Mouse (Mus musculus) layer of hippocampus, postnatal 25 days (tissue): ENCODE measurements at regions not wholly inside any gene's neighbourhood (a gene's known extent, or its start where the extent isn't known, plus 50 kb on each side); places are given as distances from the start of the nearest gene placed in this dataset.

ENCODE experiments used
- DNase-seq, 2 experiments: peaks; one replicate each; pipeline ENCODE4 v3.0.0; 2022; ENCODE audit warnings: mixed read lengths in 2 of 2, low spot score in 1 of 2; ENCODE audit errors: extremely low spot score in 1 of 2

DNA sequence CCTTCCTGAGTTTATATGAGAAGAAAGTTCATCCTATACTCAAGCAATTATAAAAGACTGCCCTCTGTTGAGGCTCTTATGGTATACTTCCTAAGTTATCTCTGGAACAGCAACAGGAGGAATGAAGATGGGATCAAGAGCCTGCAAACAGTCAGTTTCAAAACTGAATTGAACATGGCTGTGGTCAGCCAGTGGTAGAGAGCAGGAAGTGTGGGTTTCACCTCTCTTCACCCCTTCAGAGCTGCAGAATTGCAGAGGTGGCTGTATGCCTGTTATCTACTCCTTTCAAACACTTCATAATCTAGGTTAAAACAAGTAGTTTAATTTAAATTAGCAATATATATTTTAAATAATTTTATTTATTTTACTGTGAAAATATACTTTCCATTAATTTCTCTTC, 854.8 kb upstream of the Sel1l start:
- DNase-seq, result no peak

GRCm38 (mm10) chr12:92692956-92693355, 844.0 kb upstream of the Sel1l start:
- no peak for DNase-seq

DNA sequence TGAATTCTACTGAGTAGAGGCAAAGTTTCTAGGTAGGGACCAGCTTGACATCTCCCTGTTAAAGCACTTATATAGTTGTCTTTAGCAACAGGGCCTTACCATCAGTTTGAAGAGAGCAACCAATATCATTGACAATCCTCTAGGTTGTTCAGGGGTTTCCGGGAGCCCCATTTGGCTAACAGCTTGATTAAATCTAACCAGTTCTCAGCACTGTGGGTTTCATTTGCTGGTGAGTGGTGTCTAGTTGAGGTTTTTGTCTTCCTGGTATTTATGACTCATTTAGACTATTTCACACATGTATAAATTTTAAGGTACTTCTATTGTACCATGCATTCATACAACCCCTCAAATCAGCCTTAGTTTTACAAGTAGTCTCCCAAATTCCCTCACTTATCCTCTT, 823.4 kb upstream of the Sel1l start:
- no peak for DNase-seq

DNA sequence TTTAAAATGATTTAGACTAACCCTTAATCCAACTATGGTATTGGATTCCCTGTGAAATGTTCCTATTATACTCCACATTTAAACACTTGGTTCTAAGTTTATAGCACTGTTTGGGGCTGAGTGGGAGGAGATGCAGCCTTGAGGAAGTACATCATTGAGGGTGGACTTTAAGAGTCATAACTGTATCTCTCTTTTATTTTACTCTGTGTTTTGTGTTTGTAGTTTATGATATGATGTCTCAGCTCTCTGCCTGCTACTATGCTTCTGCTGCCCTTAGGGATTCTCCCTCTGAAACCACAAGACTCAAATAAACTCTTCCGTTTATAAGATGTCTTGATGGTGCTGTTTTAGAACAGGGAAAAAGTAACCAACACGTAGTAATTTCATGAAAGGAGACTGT, 797.7 kb upstream of the Sel1l start:
- no peak for DNase-seq

- DNase-seq, result no peak
These were observed 796.2 kb upstream of the Sel1l start for GRCm38 (mm10) chr12:92645006-92645624.

- DNase-seq, result no peak
These were observed 770.2 kb upstream of the Sel1l start for GRCm38 (mm10) chr12:92619120-92619519.

- DNase-seq, result no peak
These were observed 769.6 kb upstream of the Sel1l start for GRCm38 (mm10) chr12:92618519-92618918.

DNA sequence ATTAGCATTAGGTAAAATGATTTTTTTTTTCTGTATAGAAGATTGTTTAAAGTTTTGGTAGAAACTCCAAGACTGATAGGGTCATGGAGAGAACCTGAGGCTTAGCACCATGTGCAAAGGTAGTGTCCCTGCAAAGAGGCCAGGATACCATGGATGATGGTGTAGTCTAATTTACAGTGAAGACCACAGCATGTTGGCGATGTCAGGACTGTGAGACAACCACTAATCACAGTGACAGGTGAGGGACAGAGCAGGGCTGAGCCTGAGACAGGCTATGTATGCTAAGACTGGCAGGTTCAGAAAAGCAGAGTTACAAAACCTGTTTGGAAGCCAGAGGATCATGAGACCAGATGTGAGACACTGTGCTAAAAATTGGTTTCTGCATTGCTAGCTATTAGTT, 752.7 kb upstream of the Sel1l start:
- no peak for DNase-seq

DNA sequence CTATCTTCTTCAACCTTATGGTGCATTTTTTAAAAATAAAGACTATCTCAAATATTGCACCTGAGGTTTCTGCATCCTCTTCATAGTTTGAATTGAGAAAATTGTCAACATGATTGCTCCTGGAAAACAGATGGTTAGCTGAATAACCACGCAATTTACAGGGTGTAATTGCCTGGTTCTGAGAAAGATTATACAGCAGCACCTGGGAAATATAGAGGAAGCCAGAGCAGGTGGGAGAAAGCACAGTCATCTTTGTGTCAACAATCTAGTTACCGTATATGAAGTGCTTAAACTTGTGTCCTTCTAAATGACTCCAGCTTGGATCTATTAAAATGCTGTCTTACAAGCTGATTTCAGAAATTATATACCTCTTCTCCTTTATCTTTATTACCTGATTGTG, 740.8 kb upstream of the Sel1l start:
- DNase-seq, result no peak

DNA sequence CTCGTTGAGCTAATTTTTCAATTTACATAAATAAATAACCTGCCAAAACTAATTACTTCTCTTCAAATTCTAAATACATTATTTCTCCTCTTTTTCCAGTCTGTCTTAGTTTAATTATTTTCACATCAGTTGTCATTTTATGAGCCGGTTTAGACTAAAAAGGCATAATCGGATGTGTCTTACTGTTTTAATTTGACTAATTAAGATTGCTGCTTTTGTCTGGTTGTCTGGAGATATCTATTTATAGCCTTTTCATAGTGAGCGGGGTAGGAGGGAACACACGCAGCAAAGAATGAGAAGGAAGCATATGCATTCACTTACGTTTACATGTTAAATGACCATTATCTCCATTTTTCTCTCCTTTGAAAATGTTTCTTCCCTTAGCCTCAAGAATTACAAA, 740.3 kb upstream of the Sel1l start:
- no peak for DNase-seq

DNA sequence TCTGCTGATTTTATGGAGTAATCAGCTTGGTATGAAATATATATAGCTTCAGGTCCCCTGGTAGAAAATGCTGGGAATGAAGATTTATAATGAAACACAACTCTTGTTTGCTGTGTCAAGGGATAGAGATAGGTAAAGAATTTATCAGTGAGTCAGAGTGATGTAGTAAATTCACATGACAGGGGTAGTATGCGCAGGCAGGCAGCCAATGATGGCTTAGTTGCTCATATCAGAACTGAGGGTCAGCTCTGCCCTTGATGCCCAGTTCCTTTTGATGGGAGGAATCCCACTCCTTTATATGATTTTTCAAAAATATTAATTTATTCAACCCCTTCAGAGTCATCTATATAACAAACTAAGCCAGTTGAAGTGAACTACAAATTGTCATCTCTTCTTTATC, 729.6 kb upstream of the Sel1l start:
- DNase-seq, result no peak
